Mouse (Mus musculus): ENCODE measurements around the gene Ankrd42. TPM values are rescaled to one million over a fixed set of nuclear protein-coding genes. Genes with fewer than 3 reads are reported as not detected.
A peak's percentile ranks its signal among the peaks of the same experiment; 100 is the strongest.

Ankrd42 gene
- total and polyA plus RNA-seq, 3 experiments = 0.14 to 0.68 (median 0.26) TPM

DNA sequence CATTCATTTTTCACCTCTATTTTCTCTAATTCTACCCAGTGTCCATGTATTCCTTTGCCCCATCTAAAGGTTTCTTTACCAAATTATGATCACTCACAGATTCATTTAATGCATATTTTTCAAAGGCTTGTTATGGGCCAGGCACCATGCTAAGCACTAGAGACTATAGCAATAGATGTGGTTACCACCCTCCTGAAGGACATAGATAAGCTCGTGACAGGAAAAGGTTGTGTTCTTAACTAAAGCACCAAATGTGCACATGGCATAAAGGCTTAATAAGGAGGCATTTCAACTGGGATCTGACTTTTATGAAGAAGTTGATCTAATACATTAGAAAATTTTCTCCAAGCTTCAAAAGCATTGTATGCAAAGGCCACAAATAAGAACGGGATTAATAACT lies 78.2 kb downstream of the Ankrd42 start:
- no peak for TF ChIP-seq TBP (conservative IDR thresholded peaks at IDR 0.05; ENCODE audit: low read depth, low read length)
- in situ Hi-C loops (cut with MboI; ENCODE audit: low pct_ligation_motif_present, low pct_unique_long_range_greater_than_20kb, low sequenced_read_pairs) (loop anchor here (10.0 kb wide), 1 partner anchor 464 kb away; no protein-coding TSS in a partner anchor), dilution Hi-C loops (cut with MboI; ENCODE audit: extremely low pct_ligation_motif_present, extremely low pct_unique_long_range_greater_than_20kb, low sequenced_read_pairs) (no loop called here)
- H3K9ac ChIP-seq (ENCODE audit: insufficient read depth, low read depth) = no peak overlapping the region
- no peaks in the 10 kb centered on the region for H3K36me3 ChIP-seq (replicated peaks in 1 of 2; ENCODE audit: control insufficient read depth in 1 of 2, insufficient read depth in 1 of 2, low read length in 1 of 2)
- H3K4me3 ChIP-seq (replicated peaks in 1 of 3; ENCODE audit: low read depth in 2 of 3, low read length in 2 of 3, poor library complexity in 1 of 3) = no peak overlapping the region
- H3K79me2 ChIP-seq (replicated peaks; ENCODE audit: control insufficient read depth, extremely low read depth, insufficient read depth, poor library complexity, severe bottlenecking) = no peaks in the 10 kb centered on the region
- DNase-seq (ENCODE audit: extremely low read depth) = no peak
- no peaks in the 10 kb centered on the region for H3K27me3 ChIP-seq (replicated peaks)
- H3K4me1 ChIP-seq (ENCODE audit: control insufficient read depth in 1 of 2, insufficient read depth in 2 of 2) = no peaks in the 10 kb centered on the region
- no peak overlapping the region for H3K27ac ChIP-seq (ENCODE audit: insufficient read depth, low read depth)
- H3K9me3 ChIP-seq (replicated peaks; ENCODE audit: low read length) = peaks cover 3% of the 10 kb centered on the region
- H3K4me2 ChIP-seq (ENCODE audit: insufficient read depth, low read depth, poor library complexity, severe bottlenecking) = no peak overlapping the region

DNA sequence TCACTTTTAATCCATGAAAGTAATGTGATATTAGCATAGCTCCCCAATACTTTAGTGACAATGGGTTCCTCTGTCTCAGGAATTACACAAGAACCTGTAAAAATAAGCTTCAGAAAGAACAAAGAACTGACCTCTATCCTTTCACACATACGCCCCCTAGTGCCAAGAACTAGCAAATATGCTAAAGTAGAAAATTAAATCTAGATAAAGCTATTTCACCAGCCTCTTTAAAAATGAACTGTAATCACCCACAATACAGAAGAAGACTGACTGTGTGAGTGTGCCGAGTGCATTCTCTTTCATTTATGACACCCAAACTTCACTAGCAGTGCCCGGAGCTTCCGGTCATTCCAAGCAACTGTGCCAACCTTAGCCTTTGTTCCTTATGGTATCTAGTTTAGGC lies 86.0 kb downstream of the Ankrd42 start:
- no peak overlapping the region for H3K4me3 ChIP-seq (replicated peaks in 1 of 3; ENCODE audit: low read depth in 2 of 3, low read length in 2 of 3, poor library complexity in 1 of 3)
- in situ Hi-C loops (cut with MboI; ENCODE audit: low pct_ligation_motif_present, low pct_unique_long_range_greater_than_20kb, low sequenced_read_pairs) (loop anchor here (10.0 kb wide), 1 partner anchor 456 kb away; no protein-coding TSS in a partner anchor), dilution Hi-C loops (cut with MboI; ENCODE audit: extremely low pct_ligation_motif_present, extremely low pct_unique_long_range_greater_than_20kb, low sequenced_read_pairs) (no loop called here)
- H3K27ac ChIP-seq (ENCODE audit: insufficient read depth, low read depth) = no peak overlapping the region
- H3K4me2 ChIP-seq (ENCODE audit: insufficient read depth, low read depth, poor library complexity, severe bottlenecking) = no peak overlapping the region
- no peaks in the 10 kb centered on the region for H3K36me3 ChIP-seq (replicated peaks in 1 of 2; ENCODE audit: control insufficient read depth in 1 of 2, insufficient read depth in 1 of 2, low read length in 1 of 2)
- DNase-seq (ENCODE audit: extremely low read depth) = peak; percentile 55
- no peaks in the 10 kb centered on the region for H3K4me1 ChIP-seq (ENCODE audit: control insufficient read depth in 1 of 2, insufficient read depth in 2 of 2)
- H3K79me2 ChIP-seq (replicated peaks; ENCODE audit: control insufficient read depth, extremely low read depth, insufficient read depth, poor library complexity, severe bottlenecking) = no peaks in the 10 kb centered on the region
- no peaks in the 10 kb centered on the region for H3K9me3 ChIP-seq (replicated peaks; ENCODE audit: low read length)
- no peak overlapping the region for H3K9ac ChIP-seq (ENCODE audit: insufficient read depth, low read depth)
- H3K27me3 ChIP-seq (replicated peaks) = no peaks in the 10 kb centered on the region
- TF ChIP-seq TBP (conservative IDR thresholded peaks at IDR 0.05; ENCODE audit: low read depth, low read length) (no peak), ETS1 (conservative IDR thresholded peaks at IDR 0.05; ENCODE audit: low read depth, low read length) (no peak), JUN (IDR thresholded peaks at IDR 0.05; ENCODE audit: insufficient read depth, low read depth, low read length) (no peak), EP300 (IDR thresholded peaks at IDR 0.05; ENCODE audit: low read length) (no peak), ZMIZ1 (IDR thresholded peaks at IDR 0.05; ENCODE audit: low read depth, low read length) (no peak), HCFC1 (IDR thresholded peaks at IDR 0.05; ENCODE audit: low read depth, low read length) (no peak), CHD2 (IDR thresholded peaks at IDR 0.05; ENCODE audit: low read length) (no peak), JUND (conservative IDR thresholded peaks at IDR 0.05; ENCODE audit: low read depth, low read length) (no peak), RAD21 (IDR thresholded peaks at IDR 0.05; ENCODE audit: low read depth, low read length) (peak; percentile 89), MAFK (IDR thresholded peaks at IDR 0.05; ENCODE audit: insufficient replicate concordance, low read length) (no peak), TCF12 (IDR thresholded peaks at IDR 0.05; ENCODE audit: low read depth, low read length) (no peak), CTCF (conservative IDR thresholded peaks at IDR 0.05 in 1 of 2, IDR thresholded peaks at IDR 0.05 in 1 of 2; ENCODE audit: low read depth in 2 of 2, low read length in 2 of 2) (peak; percentile 34 to 78; a peak in 3 of 4 replicates), USF2 (conservative IDR thresholded peaks at IDR 0.05; ENCODE audit: low read depth, low read length) (no peak), RCOR1 (conservative IDR thresholded peaks at IDR 0.05; ENCODE audit: low read depth, low read length) (no peak), CHD1 (IDR thresholded peaks at IDR 0.05; ENCODE audit: low read depth, low read length) (no peak), SMC3 (IDR thresholded peaks at IDR 0.05; ENCODE audit: low read depth, low read length) (peak; percentile 76), E2F4 (IDR thresholded peaks at IDR 0.05; ENCODE audit: insufficient replicate concordance, low read depth, low read length) (0 out of 2 replicates have a peak, but pooled peaks have one; percentile 23), PAX5 (IDR thresholded peaks at IDR 0.05; ENCODE audit: low read length) (no peak), ZKSCAN1 (IDR thresholded peaks at IDR 0.05; ENCODE audit: borderline replicate concordance, low read depth, low read length) (no peak), POLR2AphosphoS2 (IDR thresholded peaks at IDR 0.05; ENCODE audit: low read depth, low read length) (no peak), ZNF384 (IDR thresholded peaks at IDR 0.05; ENCODE audit: low read depth, low read length) (peak; percentile 28; the same call in 1 of the 2 replicates), MYC (IDR thresholded peaks at IDR 0.05; ENCODE audit: low read depth, low read length) (no peak), GABPA (IDR thresholded peaks at IDR 0.05; ENCODE audit: insufficient replicate concordance, low read depth, low read length) (no peak), MEF2A (IDR thresholded peaks at IDR 0.05; ENCODE audit: borderline replicate concordance, low read depth, low read length) (no peak), SIN3A (IDR thresholded peaks at IDR 0.05; ENCODE audit: low read length) (no peak), NRF1 (IDR thresholded peaks at IDR 0.05; ENCODE audit: low read depth, low read length) (no peak), POLR2A (IDR thresholded peaks at IDR 0.05; ENCODE audit: low read depth, low read length) (no peak), KAT2A (IDR thresholded peaks at IDR 0.05; ENCODE audit: insufficient replicate concordance, low read length) (no peak), BHLHE40 (IDR thresholded peaks at IDR 0.05; ENCODE audit: low read depth, low read length) (no peak), ZC3H11A (IDR thresholded peaks at IDR 0.05; ENCODE audit: low read depth, low read length) (peak; percentile 53), USF1 (IDR thresholded peaks at IDR 0.05; ENCODE audit: low read depth, low read length) (no peak), ELF1 (IDR thresholded peaks at IDR 0.05; ENCODE audit: low read depth, low read length) (no peak), UBTF (IDR thresholded peaks at IDR 0.05; ENCODE audit: low read depth, low read length) (no peak), MAX (IDR thresholded peaks at IDR 0.05; ENCODE audit: low read length) (no peak)

All from CH12.LX (cell line).